Mouse (Mus musculus): ENCODE data around the gene Cfap97d1. TPM values are rescaled to one million over a fixed set of nuclear protein-coding genes. Genes with fewer than 3 reads are reported as not detected.

Gene Cfap97d1
- polyA plus RNA-seq, 1 experiment from 2014 or later = not detected

DNA sequence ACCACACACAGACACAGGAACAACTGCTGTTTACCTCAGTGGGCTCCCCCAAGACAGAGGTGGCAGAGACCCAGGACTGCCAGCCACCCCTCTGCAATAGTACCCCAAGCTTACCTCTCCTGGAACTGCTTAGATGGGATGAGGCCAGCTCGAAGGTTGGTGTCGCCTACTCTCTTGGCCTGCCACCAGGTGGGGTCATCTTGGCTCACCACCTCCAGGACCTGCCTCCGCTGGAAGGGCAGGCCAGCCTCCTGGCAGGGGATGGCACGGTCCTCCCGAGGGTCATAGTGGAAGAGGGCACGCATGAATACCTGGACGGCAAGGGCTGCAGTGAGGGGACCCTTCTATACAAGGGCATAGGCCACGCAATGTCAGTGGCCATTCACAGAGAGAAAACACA is 29.1 kb downstream of the Cfap97d1 start:
- Histone ChIP-seq H3K4me1 (0 out of 2 replicates have a peak, but pooled peaks cover 2% of the 10 kb centered on the region), H3K9me3 (replicated peaks) (no peaks in the 10 kb centered on the region), H3K4me2 (no peak overlapping the region), H3K27ac (no peak overlapping the region), H3K9ac (no peak overlapping the region), H3K4me3 (no peak overlapping the region), H3K27me3 (replicated peaks) (peaks cover 38% of the 10 kb centered on the region), H3K36me3 (no peaks in the 10 kb centered on the region)
- WGBS (ENCODE audit: insufficient replicate concordance) = 63% methylated on average over 8 of the region's 8 CpGs
- no peak for ATAC-seq

DNA sequence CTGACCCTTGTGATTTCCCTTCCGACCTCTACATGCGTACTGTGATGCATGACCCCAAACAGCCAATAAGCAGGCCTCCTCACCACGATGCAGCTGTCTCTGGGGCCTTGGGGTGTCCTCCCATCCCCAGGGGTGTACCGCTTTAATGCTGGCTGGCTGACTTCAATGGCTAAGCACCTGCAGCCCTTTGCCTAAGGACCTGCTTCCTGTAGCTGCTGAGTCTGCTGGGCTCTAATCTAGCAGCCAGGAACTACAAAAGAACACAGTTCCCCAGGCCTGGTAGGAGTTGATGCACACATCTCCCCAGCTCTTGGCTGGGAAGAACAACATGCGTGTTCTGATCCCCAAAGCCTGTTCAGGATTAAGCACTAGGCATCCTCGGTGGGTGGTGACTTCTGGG is 31.4 kb downstream of the Cfap97d1 start:
- Histone ChIP-seq H3K4me1 (no peaks in the 10 kb centered on the region), H3K4me3 (no peak overlapping the region), H3K27me3 (replicated peaks) (peaks cover 34% of the 10 kb centered on the region), H3K36me3 (no peaks in the 10 kb centered on the region), H3K27ac (no peak overlapping the region), H3K9me3 (replicated peaks) (no peaks in the 10 kb centered on the region), H3K4me2 (no peak overlapping the region), H3K9ac (no peak overlapping the region)
- no peak for ATAC-seq
- 57% methylated on average over 6 of the region's 6 CpGs for WGBS (ENCODE audit: insufficient replicate concordance)

DNA sequence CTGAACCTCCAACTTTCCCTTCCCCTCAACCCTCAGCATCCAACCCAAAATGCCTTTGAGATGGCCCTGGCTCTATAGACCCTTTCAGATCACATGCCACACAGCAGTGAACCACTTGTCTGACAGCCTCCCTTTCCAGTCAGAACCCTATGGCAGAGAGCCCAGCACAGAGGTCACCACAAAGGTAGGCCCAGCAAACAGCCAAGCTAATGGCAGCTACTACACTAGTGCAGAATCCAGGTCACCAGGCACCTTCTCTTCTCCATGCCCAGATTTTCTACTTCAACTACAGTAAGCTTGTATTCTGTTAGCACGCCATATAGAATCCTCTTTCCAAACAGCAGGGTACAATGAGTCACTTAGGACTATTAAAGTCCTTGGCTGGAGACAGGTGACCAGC is 32.1 kb downstream of the Cfap97d1 start:
- H3K4me3 ChIP-seq = no peak overlapping the region
- H3K27me3 ChIP-seq (replicated peaks) = peaks cover 27% of the 10 kb centered on the region
- no peaks in the 10 kb centered on the region for H3K9me3 ChIP-seq (replicated peaks)
- no peaks in the 10 kb centered on the region for H3K36me3 ChIP-seq
- 81% methylated on average over 1 of the region's 1 CpGs for WGBS (ENCODE audit: insufficient replicate concordance)
- no peaks in the 10 kb centered on the region for H3K4me1 ChIP-seq
- no peak overlapping the region for H3K27ac ChIP-seq
- no peak overlapping the region for H3K9ac ChIP-seq
- H3K4me2 ChIP-seq = no peak overlapping the region
- ATAC-seq = no peak

DNA sequence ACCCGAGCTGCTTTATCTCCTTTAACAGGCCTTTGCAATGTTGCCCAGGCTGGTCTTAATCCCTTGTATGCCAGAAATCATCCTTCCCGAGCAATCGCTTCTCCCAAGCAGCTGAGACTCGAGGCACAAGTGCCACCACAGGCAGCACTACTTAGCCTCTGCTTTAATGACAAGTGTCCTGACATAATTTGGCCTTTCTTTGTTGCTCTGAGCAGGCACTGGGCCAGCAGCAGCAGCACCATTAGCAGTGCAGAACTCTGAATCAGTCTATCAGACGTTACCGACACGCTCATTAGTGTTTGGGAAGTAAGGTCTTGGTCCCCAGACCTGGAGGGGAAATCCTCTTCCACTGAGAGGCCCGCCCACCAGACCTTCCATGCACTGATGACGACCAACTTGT is 35.7 kb downstream of the Cfap97d1 start:
- Histone ChIP-seq H3K4me1 (no peaks in the 10 kb centered on the region), H3K9ac (no peak overlapping the region), H3K27me3 (replicated peaks) (peaks cover 34% of the 10 kb centered on the region), H3K9me3 (replicated peaks) (no peaks in the 10 kb centered on the region), H3K4me2 (no peak overlapping the region), H3K36me3 (no peaks in the 10 kb centered on the region), H3K4me3 (no peak overlapping the region), H3K27ac (no peak overlapping the region)
- WGBS (ENCODE audit: insufficient replicate concordance) = 57% methylated on average over 9 of the region's 9 CpGs
- ATAC-seq = no peak

DNA sequence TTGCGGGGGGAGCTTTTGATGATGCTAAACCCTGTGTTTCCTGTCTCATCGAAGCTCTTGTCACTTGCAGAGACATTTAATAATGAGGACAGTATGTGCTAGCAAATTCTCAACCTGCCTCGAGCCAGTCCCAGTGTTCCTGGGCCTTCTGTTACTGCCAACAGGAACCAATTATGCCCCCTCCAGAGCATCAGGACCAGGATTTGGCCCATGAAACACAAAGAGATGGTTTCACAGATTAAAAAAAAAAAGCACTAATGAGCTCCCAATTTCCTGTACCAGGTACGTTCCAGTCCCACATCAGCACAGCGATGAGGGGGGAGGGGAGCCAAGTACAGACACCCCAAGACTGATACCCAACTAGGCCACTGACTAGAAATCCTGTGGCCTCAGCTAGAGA is 37.1 kb downstream of the Cfap97d1 start:
- H3K4me3 ChIP-seq = no peak overlapping the region
- WGBS (ENCODE audit: insufficient replicate concordance) = 61% methylated on average over 5 of the region's 5 CpGs
- peaks cover 38% of the 10 kb centered on the region for H3K27me3 ChIP-seq (replicated peaks)
- no peak for ATAC-seq
- H3K4me1 ChIP-seq = peaks cover 4% of the 10 kb centered on the region
- no peaks in the 10 kb centered on the region for H3K9me3 ChIP-seq (replicated peaks)
- H3K36me3 ChIP-seq = no peaks in the 10 kb centered on the region
- H3K27ac ChIP-seq = no peak overlapping the region
- no peak overlapping the region for H3K4me2 ChIP-seq
- no peak overlapping the region for H3K9ac ChIP-seq

DNA sequence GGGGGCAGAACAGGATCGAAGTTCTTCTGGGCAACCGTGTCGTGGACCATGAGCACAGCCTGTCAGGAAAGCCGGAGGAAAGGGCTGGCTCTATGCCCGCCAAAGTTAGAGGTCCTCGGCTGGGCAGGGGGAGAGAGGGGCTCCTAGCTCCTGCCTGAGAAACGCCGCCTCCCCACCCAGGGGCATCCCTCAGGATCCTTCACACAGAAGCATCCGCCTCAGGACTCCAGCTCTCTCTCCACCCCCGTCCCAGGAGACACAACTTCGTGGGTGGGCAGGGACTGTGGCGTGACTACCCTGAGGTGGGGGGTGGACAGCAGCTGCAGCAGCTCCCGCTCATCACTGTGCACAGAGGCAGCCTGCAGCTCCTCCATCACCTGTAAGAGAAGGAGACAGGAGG is 39.3 kb downstream of the Cfap97d1 start:
- H3K27me3 ChIP-seq (replicated peaks) = peaks cover 60% of the 10 kb centered on the region
- H3K27ac ChIP-seq = no peak overlapping the region
- 68% methylated on average over 13 of the region's 13 CpGs for WGBS (ENCODE audit: insufficient replicate concordance)
- H3K4me2 ChIP-seq = no peak overlapping the region
- ATAC-seq = no peak
- H3K36me3 ChIP-seq = no peaks in the 10 kb centered on the region
- H3K4me1 ChIP-seq = peaks cover 14% of the 10 kb centered on the region
- H3K9ac ChIP-seq = no peak overlapping the region
- no peak overlapping the region for H3K4me3 ChIP-seq
- no peaks in the 10 kb centered on the region for H3K9me3 ChIP-seq (replicated peaks)

DNA sequence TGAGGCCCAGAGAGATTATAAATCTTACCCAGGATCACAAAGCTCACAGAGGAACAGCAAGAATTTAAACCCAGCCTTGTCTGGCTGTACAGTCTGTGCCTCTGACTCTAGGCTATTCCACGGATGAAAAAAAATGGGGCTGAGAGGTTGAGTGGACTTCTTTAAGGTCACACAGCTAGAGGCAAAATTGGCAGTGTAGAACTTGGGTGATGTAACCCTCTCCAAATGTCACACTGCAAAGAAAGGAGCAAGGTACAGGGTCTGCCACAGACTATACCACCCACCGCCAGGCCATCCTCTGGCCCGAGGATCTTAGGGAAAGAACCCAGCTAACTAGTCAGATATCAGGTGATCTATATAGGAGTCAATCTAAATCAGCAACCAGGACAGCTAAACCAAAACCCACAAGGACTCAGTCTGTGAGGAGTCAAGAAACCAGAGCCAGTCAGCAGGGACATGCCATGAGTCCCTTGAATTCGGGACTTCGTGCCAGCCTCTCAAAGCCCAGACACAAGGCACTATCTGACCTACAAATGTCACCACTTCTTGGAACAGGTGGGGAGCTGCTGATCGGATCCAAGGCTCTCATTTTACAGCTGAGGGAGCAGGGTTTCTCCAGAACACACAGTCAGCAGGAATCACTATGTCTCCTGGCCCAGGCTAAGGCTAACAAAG is 40.1 kb downstream of the Cfap97d1 start:
- Histone ChIP-seq H3K4me1 (peaks cover 19% of the 10 kb centered on the region), H3K9me3 (replicated peaks) (no peaks in the 10 kb centered on the region), H3K4me3 (no peak overlapping the region), H3K4me2 (no peak overlapping the region), H3K27me3 (replicated peaks) (peaks cover 60% of the 10 kb centered on the region), H3K27ac (no peak overlapping the region), H3K36me3 (no peaks in the 10 kb centered on the region), H3K9ac (no peak overlapping the region)
- no peak for ATAC-seq
- WGBS (ENCODE audit: insufficient replicate concordance) = 68% methylated on average over 6 of the region's 6 CpGs

DNA sequence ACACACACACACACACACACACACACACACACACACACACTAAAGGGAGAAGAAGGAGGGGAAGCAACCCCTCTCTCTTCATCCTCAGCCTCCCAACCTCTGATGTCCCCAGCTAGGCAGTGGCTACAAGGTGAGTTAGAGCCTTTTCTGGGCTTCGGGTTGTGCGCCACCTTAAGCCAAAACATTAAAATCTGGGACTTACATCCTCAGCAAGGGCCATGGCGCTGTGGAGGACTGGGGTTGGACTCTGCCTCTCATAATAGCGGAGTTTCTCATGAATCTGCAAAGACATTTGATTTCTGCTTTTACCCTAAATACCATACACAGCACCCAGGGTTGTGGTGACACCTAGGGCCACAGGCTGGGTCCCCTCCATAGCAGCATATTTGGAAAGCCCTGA is 40.8 kb downstream of the Cfap97d1 start:
- H3K9me3 ChIP-seq (replicated peaks) = no peaks in the 10 kb centered on the region
- H3K27me3 ChIP-seq (replicated peaks) = peaks cover 59% of the 10 kb centered on the region

DNA sequence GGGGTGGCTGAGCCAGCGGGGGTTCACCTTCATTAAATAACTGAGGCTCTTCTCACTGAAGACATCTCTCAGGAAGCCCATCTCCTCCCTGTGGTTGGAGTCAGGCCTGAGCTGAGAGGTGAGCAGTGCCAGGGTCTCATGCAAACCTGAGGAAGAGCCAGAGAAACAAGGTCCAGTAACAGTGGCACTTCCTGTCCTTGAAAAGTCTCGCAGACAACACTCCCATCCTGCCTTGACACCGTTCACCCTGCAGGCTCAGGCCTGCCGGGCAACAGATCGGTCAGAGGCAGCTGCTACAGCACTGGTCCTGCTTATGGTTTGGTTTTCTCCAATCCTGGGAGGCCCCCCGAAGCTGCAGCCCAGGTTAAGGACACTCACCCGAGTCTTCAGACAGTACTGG is 41.3 kb downstream of the Cfap97d1 start:
- H3K4me2 ChIP-seq = no peak overlapping the region
- H3K27ac ChIP-seq = no peak overlapping the region
- H3K9ac ChIP-seq = no peak overlapping the region
- no peak overlapping the region for H3K4me3 ChIP-seq
- whole genome bisulfite sequencing (ENCODE audit: insufficient replicate concordance) = 30% methylated on average over 7 of the region's 7 CpGs
- no peaks in the 10 kb centered on the region for H3K9me3 ChIP-seq (replicated peaks)
- peaks cover 30% of the 10 kb centered on the region for H3K4me1 ChIP-seq
- H3K27me3 ChIP-seq (replicated peaks) = peaks cover 56% of the 10 kb centered on the region
- no peak for ATAC-seq
- H3K36me3 ChIP-seq = no peaks in the 10 kb centered on the region

More for the DNA sequence above, 40.8 kb downstream of the Cfap97d1 start:
- Histone ChIP-seq H3K4me1 (peaks cover 26% of the 10 kb centered on the region), H3K36me3 (no peaks in the 10 kb centered on the region), H3K9ac (no peak overlapping the region), H3K4me3 (no peak overlapping the region), H3K4me2 (no peak overlapping the region), H3K27ac (no peak overlapping the region)
- WGBS (ENCODE audit: insufficient replicate concordance) = 60% methylated on average over 4 of the region's 4 CpGs
- no peak for ATAC-seq

DNA sequence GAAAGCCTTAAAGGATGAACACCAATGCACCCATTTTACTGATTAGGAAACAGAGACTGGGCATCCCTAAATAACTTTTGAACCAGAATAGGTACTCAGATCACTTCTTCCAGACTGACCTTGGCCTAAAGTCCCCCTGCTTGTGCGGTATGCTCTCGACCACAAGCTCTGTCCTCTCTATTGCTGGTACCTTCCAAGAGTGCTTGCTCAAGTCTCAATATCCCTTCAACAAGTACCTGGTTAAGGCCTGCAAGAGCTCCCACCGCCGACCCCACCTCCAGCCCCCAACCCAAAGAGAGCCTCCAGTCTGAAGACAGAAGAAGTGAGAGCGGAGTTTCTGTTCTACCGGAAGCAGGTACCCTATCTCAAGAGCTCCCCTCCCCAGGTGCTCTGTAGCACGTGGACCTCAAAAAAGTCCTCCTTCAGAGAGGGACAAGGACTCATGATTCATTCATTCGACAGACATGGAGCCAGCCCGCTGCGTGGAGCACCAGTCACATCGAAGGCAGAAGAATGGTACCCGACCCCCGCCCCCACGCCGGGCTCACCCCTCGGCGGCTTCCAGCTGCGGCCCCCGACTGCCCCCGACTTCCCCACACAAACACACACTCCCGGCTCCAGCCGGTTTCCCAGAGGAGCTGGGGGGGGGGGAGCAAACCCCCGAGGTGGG is 42.0 kb downstream of the Cfap97d1 start:
- Histone ChIP-seq H3K4me3 (peak overlapping the region; percentile 59), H3K4me2 (peak overlapping the region; percentile 88), H3K4me1 (peaks cover 33% of the 10 kb centered on the region), H3K9me3 (replicated peaks) (no peaks in the 10 kb centered on the region), H3K9ac (peak overlapping the region; percentile 47), H3K27ac (no peak overlapping the region), H3K36me3 (no peaks in the 10 kb centered on the region), H3K27me3 (replicated peaks) (peaks cover 56% of the 10 kb centered on the region)
- ATAC-seq = no peak
- 4% methylated on average over 23 of the region's 23 CpGs for WGBS (ENCODE audit: insufficient replicate concordance)

DNA sequence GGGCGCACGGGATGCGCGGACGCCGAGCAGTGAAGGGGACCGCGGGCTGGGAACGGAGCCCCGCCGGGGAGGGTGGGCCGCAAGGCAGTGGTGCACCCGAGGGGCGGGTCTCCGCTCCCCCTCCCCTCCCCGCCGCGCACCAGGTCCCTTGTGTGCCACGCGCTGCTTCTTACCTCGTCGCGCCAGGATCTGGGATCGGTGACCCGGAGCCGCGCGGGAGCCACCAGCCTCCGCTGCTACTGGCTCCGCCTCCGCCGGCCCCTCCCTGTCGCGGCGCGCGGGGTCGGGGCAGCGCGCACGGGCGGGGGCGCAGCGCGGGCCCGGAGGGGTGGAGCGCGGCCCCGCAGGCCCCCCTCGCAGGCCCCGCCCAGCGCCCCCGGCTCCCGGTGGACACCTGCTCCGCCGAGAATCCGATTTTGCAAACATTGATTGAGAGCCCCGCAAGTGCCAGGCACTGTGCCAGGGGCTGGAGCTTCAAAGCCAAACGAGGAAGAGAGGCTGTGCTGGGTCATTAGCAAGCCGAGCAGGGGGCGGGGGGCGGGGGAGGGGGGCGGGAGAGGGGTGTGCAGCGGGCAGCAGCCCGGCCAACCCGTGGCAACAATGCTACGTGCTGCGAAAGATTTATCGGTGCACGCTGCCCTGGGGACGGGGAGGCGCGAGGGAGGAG is 42.7 kb downstream of the Cfap97d1 start:
- Histone ChIP-seq H3K27me3 (replicated peaks) (peaks cover 56% of the 10 kb centered on the region), H3K4me2 (peak overlapping the region; percentile 88), H3K9me3 (replicated peaks) (no peaks in the 10 kb centered on the region), H3K4me1 (peaks cover 33% of the 10 kb centered on the region), H3K4me3 (peak overlapping the region; percentile 59), H3K27ac (no peak overlapping the region), H3K36me3 (no peaks in the 10 kb centered on the region), H3K9ac (peak overlapping the region; percentile 47)
- WGBS (ENCODE audit: insufficient replicate concordance) = under 1% methylated on average over 57 of the region's 73 CpGs
- ATAC-seq = peak; percentile 57

DNA sequence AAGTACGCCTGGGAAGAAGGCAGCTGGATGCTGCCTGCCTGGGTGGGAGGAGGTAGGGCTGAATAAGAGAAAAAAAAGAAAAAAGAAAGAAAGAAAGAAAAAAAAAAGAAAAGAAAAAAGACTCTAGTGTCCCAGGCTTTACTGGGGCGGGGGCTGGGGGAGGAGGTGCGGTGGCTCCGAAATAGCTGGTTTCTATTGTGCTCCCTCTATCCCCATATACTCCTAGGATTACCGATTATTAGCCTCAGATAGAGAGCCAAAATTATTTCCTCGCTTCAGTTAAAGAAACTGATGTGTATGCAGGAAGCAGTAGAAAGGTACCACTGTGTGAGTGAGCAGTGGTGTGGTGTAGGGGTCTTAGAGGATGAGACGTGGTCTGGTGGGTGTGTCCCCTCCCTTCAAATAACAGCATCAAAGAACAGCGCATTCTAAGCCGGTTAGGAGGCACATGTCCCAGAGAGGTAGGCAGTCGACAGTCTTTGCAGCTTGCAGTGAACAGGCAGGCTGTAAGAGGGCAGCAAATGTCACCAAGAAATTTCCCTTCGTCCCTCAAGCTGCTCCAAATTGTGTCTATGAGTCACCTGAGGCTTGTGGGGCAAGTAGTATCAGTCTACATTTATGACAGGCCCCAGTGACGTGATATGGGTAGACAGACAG is 43.4 kb downstream of the Cfap97d1 start:
- Histone ChIP-seq H3K27me3 (replicated peaks) (peaks cover 60% of the 10 kb centered on the region), H3K4me1 (peaks cover 33% of the 10 kb centered on the region), H3K36me3 (no peaks in the 10 kb centered on the region), H3K4me3 (peak overlapping the region; percentile 59), H3K4me2 (peak overlapping the region; percentile 88), H3K27ac (no peak overlapping the region), H3K9ac (no peak overlapping the region; the same call in 1 of the 2 replicates), H3K9me3 (replicated peaks) (no peaks in the 10 kb centered on the region)
- WGBS (ENCODE audit: insufficient replicate concordance) = 12% methylated on average over 12 of the region's 12 CpGs
- no peak for ATAC-seq
